Mouse (Mus musculus) layer of hippocampus, postnatal 25 days (tissue): ENCODE measurements at regions not wholly inside any gene's neighbourhood (a gene's known extent, or its start where the extent isn't known, plus 50 kb on each side); places are given as distances from the start of the nearest gene placed in this dataset.
A peak's percentile ranks its signal among the peaks of the same experiment; 100 is the strongest.

ENCODE experiments used
- DNase-seq, 2 experiments: peaks; one replicate each; pipeline ENCODE4 v3.0.0; 2022; ENCODE audit warnings: mixed read lengths in 2 of 2, low spot score in 1 of 2; ENCODE audit errors: extremely low spot score in 1 of 2

DNA sequence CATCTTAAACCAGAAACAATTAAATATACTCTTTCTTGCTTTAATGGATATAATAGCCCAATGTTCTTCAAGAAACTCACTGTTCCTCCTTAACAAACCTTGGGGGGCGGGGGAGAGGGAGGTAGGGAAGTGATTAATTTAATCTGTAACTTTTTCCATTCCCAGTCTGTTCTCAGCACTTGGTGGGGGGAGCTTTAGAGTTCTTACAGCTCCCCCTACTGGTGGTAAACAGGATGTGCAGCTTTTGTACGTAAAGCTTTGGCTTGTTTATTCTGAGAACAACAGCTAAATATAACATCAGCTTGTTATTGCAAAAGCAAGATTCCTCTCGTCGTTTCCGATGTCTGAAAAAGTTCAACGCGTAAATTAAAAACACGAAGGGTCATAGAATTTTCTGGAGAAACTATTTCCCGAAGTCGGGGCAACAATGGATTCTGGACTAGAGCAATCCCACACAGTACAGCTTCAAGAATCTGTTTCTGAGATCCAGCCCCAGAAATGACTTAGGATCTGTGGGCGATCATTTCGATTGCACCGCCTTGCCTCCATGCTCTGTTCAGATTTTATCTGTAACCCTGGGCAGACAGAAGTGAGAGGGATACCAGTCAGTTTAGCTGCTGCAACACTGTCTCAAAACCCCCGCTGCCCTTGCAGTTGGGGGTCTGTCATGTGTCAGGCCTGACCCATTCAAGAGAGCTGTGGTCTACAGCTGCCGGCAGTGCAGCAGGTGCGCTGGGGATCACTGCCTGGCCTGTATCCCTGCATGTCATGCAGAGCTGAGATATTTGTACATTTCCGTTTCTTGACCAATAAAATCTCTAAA lies 183.1 kb upstream of the Ednrb start:
- DNase-seq, result peak in 1 of 2 experiments; percentile 14

DNA sequence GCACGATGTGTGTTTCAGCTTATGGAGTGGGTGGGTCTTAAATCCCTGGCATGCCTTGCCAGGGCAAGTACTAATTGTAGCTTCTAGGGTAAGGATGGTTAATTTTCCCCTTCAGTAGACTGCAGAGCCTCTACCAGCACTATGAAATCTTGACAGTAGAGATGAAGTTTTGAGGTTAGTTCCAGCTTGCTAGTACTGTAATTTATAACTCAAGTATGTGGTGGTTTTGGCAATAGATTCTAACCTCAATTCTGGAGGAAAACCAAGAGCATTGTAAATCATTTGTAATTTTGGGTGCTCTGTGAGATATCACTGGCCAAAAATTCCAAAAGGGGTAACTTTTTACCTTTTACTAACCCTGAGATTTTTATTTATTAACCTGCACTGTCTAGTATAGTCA lies 164.3 kb upstream of the Ednrb start:
- DNase-seq, result no peak

DNA sequence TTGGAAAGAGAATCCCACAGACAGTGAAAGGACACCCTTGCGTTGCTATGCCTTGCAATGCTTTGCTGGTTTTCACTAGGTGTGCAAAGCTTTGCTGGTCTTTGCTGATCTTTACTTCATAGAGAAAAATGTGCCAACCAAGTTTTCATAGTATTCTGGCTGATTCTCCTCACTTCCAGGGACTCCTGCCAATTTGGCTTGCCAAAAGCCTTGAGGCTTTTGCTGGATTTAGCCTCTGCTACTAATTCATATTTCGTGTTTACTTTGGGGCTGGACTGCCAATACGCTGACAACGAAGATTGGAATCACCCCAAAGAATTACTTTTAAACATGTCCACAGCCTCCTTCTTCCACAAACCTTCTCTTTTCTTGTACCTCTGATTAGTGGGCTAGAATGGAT lies 162.2 kb upstream of the Ednrb start:
- DNase-seq, result no peak

DNA sequence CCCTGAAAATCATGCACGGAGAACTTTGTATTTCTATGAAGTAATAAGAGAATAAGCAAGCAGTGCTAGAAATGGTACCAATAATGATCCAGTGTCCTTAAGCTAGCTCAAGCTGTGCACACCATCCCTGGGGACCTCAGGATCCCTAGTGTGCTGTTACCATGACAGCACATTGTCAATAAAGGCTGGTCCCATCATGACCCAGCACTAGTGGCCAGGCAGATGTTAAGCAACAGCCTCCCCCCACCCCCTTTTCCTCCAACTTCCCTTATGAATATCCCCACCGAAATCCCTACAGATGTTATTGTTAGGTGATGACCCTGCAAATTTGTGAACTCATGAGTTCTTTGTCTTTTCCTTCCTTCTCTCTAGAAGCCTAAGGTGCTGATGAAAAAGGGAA lies 160.9 kb upstream of the Ednrb start:
- no peak for DNase-seq

DNA sequence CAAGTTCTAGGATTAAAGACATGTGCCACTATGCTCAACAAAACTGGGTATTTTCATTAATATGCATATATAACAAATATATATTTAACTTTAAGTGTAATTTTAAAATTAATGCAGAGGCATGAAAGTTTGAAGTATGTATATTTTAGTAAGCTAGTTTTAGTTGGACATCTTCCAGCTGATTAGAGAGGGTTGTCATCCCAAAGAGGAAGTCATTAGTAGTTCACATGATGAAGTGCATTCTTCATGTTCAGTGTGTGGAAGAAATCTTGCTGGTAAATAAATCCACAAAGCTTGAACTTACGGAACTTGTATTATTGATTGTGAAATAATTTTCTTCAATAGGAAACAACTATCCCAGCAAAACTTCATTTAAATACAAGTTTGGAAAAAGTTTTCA lies 158.2 kb upstream of the Ednrb start:
- no peak for DNase-seq

DNA sequence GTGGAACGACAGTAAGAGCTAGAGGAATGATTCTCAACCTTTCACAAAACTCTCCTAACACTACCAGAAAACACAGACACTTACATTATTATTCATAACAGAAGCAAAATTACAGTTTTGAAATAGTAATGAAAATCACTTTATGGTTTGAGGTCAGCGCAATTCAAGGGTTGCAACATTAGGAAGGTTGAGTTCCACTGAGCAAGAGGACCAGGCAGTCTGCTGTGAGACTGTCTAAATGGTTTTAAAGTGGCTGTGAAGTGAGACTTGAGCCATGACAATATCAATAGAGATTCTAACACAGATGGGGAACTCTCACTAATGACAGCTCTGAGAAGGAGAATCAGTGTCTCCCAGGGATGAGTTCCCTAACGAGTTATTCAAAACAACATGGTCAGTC lies 146.2 kb upstream of the Ednrb start:
- no peak for DNase-seq

DNA sequence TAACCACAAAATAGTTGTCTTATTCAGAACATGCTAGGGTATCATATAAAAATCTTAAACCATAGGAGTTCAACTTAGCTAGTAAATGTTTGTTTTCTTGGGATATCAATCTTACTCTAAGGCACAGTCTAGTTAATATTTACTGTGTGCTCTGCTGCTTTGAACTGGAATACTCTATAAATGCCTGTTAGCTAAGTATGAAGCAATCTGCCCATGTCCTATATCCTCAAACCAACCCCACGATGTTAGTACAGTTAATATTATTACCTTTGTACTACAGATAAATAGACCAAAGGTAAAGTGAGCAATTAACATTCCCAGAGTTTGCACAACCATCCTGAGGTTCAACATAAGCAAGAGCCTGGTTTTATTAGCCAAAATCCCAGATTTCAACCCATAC lies 145.7 kb upstream of the Ednrb start:
- DNase-seq, result no peak

DNA sequence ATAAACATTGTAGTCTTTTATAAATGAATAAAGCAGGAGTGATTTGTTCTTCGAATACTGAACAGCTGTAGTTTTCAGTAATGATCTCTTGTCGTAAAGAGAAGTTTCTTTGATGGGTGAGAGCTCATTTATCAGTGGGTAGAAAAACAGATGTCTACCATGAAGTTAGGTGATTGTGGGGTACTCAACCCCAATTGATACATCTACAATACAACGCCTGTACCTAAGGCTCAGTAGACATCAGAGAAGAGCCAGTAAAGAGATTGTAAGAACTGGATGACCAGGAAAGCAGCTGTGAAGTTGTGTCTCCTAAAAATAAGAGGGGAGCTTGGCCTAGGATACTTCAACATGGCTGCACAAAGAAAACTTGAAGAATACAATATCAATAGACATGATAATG lies 143.1 kb upstream of the Ednrb start:
- DNase-seq, result no peak

DNA sequence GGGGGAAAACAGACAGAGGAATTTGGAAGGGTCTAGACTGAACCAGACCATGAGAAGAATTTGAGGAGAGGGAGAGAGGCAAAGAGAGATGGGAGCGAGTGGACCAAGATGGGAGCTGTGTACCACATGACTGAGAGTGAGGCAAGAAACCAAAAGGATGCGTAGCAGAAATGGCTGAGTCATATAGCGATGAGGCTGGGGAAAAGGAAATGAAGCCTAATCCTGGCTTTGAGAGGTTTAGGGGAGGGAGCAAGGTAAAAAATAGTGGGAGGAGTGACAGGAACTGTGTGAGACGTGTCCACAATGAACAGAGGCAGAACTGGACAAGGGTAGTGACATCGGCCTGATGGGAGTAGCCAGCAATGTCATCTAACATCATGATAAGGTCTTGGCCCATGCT lies 140.1 kb upstream of the Ednrb start:
- no peak for DNase-seq

DNA sequence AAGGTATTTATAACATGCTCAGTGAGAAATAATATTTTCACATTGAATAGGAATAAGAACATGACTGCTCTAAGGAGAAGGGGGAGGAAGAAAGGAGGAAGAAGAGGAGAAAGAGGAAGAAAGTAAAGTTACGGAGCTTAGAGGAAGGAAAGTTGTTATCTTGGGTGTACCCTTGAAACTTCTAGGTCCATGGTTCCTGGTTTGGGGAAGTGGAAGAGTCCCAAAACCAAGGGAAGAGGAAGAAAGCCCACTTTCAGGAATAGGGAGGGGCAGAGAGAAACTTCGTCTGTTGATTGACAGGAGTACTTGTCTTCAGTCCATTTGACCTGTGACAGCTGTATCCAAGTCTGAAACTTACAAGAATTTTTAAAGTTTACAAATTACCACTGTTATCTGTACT lies 134.6 kb upstream of the Ednrb start:
- no peak for DNase-seq

DNA sequence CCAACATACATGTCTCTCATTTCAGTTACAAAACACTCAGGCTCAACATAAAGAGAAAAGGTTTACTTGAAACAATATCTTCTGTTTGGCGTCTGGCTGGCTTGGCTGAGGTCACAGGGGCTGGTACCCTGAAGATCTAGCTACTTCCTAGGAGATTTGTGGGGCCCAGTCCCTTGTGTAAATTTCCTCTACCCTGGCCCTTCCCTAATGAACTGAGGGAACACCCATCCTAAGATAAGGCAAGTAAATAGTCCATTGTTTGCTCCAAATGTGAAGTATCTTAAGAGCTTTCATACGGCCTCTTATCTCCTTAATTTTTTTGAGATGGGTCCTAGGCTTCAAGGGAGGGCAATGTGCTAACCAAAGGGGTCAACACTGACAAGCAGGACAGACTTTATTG lies 133.6 kb upstream of the Ednrb start:
- no peak for DNase-seq

DNA sequence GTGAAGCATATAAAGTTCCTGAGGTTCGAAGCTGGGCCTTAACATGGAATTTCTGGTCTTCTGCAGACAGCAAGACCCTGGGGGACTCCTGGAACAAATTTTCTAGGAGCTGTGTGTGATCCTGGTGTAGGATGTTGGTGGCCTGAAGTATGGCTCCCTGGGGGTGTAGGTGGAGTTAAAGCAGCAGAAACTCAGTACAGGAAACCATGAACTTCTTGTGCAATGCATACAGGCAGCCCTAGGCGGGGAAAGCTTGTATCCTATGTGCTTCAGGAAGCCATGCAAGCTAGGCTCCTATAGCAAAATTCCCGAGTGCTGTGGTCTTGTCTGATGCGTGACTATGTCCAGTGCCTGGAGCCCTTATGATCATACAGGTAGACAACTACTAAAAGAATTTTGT lies 129.8 kb upstream of the Ednrb start:
- DNase-seq, result no peak

DNA sequence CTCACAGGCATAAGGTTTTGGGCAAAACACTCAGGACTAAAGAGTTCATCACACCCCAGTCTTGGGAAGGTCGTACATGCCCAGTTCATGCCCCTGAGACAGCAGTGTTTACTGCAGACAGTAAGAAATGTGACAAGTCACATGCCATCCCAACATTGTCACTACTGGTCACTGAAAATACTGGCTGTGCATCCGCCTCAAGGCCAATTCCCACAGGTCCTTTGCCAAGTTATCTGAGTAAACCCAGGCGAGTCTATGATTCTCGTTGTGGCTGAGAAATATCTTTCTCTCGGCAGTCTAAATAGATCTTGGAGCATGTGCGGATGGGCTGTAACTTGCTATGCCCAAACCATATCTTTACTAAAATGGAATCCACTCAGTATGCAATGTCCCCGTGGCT lies 128.9 kb upstream of the Ednrb start:
- no peak for DNase-seq

DNA sequence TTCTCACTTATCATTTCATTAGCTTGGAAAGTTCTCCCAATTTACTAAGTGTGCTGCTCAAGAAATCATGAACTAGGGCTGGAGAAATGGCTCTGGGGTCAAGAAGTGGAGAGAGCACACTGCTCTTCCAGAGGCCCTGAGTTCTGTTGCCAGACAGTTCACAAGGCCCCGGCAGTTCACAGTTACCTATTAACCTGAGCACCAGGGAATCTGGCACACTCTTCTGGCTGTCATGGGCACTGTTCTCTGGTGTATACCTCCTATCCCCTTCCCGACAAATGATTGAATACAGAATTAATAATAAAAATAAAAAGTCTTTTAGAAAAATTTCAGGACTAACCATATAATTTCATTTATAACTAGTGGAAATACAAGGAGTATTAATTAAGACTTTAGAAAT lies 125.1 kb upstream of the Ednrb start:
- no peak for DNase-seq

DNA sequence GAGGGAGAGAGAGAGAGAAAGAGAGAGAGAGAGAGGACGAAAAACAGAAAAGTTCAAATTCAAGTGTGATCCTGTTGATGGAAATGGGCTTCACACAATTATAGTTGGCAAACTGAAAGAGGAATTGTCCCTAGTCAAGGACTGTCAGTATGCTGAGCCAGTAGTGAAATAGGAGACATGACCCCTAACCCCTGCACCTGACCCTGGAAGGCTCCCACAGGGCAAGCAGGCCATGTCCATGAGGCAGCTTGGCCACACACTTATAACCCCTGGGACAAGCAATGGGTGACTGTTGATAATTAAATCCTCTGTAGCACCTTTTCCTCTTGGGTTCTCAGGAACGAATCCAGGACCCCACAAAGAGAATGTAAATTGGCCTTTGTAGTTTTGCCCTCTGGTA lies 122.1 kb upstream of the Ednrb start:
- DNase-seq, result no peak

DNA sequence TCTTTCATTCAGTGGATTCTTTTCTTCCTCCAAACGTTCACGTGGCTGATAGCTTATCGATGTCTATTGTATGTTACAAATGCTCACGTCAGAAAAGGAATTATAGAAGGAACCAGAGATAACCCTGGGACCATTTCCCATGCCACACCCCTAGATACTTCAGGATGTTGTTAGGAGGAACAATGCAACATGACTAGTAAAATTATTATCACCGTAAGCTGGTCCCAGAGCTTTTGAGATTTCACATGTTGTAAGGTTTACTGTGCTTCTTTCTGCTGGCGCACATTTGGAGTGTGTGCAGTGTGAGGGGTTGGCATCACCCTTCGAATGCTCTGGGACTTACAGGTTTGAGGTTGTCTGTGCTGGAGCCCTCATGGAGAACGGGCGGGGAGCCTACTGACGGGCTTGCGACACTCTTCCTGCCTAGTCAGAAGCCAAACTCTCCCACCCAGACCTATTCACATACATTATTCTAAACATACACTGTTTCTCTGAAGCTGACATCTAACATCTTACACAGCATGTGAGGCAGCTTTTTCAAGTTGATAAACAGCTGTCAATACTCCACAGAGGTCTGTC lies 118.2 kb upstream of the Ednrb start:
- no peak for DNase-seq

DNA sequence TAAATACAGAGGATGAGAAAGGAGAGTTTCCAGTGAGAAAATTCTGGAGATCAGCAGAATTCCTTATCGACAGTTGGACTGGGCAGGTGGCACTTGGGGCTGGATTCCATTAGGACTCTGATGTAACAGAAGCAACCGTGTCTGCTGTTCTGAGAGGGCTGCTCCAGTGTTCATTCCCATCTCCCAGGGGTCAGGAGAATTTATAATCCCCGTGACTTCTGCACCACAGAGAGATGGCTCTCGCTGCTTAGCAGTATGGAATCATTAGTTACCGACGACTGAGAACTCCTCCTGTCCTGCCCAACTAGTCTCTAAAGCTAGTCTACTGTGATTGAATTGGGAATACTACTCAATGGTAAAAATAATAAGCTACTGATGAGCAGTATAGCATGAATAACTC lies 107.7 kb upstream of the Ednrb start:
- no peak for DNase-seq

DNA sequence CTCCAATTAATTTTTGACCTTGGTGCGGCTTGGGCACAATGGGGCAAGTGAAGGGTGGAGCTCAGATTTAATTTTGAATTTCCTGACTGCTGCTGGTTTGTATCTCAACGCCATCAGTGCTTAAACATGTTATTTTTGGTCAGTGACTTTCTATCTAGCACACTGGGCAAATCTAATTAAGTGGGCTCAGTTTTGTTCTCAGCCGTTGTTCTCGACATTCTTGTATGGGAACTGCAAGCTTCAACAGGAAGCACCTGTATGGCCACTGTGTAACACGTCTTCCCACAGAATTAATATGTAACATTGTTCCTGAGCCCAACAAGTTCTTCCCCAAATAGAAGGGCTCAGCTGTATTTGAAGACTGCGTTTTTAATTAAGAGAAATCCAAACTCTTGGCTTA lies 105.7 kb upstream of the Ednrb start:
- DNase-seq, result no peak

DNA sequence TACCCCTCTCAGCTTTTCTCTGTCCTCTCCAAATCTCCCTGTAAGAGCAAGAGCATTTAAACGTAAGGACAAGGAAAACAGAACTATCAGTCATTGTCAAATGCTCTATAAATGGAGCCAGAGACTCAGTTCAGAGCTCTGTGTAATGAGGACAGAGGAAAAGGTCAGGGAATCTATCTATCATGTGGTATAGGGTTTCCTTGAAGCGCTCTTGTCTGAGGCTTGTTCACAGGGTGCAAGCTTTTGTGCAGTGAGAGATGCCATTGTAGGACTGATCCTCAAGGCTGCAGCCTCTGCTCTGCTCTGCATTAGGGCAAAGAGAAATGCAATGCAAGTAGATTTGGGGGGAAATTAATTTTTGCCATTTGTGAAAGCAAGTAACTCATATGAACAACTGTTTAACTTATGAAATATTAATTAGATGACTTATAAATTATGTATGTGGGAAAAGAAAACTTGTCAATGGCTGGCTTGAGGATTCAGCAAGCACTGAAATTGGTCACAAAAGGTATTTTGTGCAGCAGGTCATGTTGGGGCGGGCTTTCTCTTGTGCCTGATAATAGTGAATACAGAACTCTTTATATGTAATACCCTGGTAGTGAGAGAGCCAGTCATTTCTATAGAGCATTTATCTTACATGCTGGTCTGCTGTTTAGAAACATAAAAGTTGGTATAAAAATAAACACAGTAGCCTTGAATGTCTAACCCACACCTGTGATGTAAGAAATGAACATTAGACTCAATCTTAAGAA lies 104.0 kb upstream of the Ednrb start:
- no peak for DNase-seq

DNA sequence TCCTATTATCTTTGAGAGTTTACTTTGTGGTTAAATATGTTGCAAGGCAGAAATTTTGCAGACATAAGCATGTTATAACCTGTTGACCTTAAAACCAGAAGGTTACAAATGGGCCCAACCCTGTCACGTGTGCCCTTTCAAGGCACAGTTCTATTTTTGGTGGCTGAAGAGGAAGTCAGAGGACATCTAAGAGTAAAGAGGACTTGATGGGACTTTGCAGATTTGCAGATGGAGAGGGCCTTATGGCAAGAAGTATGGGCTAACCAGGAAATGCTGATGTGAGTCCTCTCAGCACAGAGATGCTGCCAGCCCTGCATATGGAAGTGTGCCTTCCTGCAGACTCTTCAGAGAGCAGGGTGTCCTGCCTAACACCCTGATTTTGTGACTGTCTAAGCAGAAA lies 101.6 kb upstream of the Ednrb start:
- DNase-seq, result no peak

DNA sequence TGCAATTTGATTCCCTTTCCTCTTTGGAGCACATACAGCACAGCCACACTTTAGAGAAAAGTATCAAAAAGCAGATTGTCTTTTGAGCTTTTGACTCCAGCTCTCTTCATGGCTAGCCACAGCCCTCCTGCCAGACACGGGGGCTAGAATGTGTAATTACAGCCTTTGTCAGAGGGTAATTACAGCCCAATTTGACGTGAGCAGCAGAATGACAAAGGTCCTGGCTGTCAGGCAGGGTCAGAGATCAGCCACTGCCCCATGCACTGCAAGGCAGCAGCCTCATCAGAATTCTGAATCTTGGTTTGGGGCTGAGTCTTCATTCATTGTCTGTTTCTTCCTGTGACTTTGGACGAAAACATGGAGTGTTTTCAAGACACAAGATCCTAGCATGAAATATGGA lies 95.7 kb upstream of the Ednrb start:
- DNase-seq, result no peak

DNA sequence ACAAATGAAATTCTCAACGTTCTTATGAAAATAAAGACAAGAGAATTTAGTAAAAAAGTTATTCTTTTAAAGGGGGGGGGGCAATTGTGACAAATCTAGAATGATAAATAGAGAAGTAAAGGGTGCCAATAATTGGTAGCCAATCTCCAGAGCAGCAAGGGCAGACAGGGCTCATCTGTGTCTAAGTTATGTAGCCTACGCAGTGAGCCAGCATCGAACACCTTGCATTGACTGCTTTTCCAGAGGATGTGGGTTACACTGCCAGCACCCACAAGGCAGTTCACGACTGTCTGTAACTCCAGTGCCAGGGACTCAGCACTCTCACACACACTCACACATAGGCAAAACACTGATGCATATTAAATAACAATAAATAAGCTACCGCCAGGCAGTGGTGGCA lies 94.7 kb upstream of the Ednrb start:
- no peak for DNase-seq
